Mouse (Mus musculus): ENCODE results near the gene Clptm1l. TPM values are rescaled to one million over a fixed set of nuclear protein-coding genes. Genes with fewer than 3 reads are reported as not detected.

Clptm1l gene
- 119 and 129 TPM in 2 replicates for polyA plus RNA-seq (2014; fragmentation: Nextera tagmentation; extraction: Ambion mirVana)

- Histone ChIP-seq H3K4me1 (ENCODE audit: control insufficient read depth, insufficient read depth, low read length) (peaks cover 10% of the 10 kb centered on the region), H3K27ac (ENCODE audit: low read depth, low read length) (peak within 1 kb of the TSS; percentile 54; the same call in 1 of the 2 replicates), H3K4me2 (peak within 1 kb of the TSS; percentile 97), H3K27me3 (ENCODE audit: control insufficient read depth, insufficient read depth, low read length) (no peaks in the 10 kb centered on the region), H3K9me3 (replicated peaks; ENCODE audit: control insufficient read depth, low read length) (no peaks in the 10 kb centered on the region), H3K9ac (ENCODE audit: low read depth, low read length) (peak within 1 kb of the TSS; percentile 85), H3K36me3 (ENCODE audit: control insufficient read depth, insufficient read depth, low read length) (peaks cover 7% of the 10 kb centered on the region), H3K4me3 (ENCODE audit: low read depth, low read length) (peak within 1 kb of the TSS; percentile 82)
- WGBS (ENCODE audit: insufficient replicate concordance): 1% methylated on average over 39 of the region's 53 CpGs
- ATAC-seq (replicated peaks; ENCODE audit: insufficient number of reproducible peaks, low FRiP score, low TSS enrichment): peak; percentile 96
Measured at GRCm38 (mm10) chr13:73603522-73604155, at the start of gene Clptm1l. TSS of gene Clptm1l (plus strand) at chr13:73604006.

GRCm38 (mm10) chr13:73564201-73564600, 39.6 kb upstream of the Clptm1l start:
- ATAC-seq (replicated peaks; ENCODE audit: insufficient number of reproducible peaks, low FRiP score, low TSS enrichment): no peak
- Histone ChIP-seq H3K9ac (ENCODE audit: low read depth, low read length) (no peak overlapping the region), H3K4me3 (ENCODE audit: low read depth, low read length) (no peak overlapping the region), H3K9me3 (replicated peaks; ENCODE audit: control insufficient read depth, low read length) (no peaks in the 10 kb centered on the region), H3K36me3 (ENCODE audit: control insufficient read depth, insufficient read depth, low read length) (no peaks in the 10 kb centered on the region), H3K27ac (ENCODE audit: low read depth, low read length) (no peak overlapping the region), H3K4me1 (ENCODE audit: control insufficient read depth, insufficient read depth, low read length) (no peaks in the 10 kb centered on the region), H3K27me3 (ENCODE audit: control insufficient read depth, insufficient read depth, low read length) (peaks cover 2% of the 10 kb centered on the region; the same call in 1 of the 2 replicates), H3K4me2 (no peak overlapping the region)
- WGBS (ENCODE audit: insufficient replicate concordance): 71% methylated on average over 5 of the region's 5 CpGs

- H3K27me3 ChIP-seq (ENCODE audit: control insufficient read depth, insufficient read depth, low read length): no peaks in the 10 kb centered on the region
- H3K27ac ChIP-seq (ENCODE audit: low read depth, low read length): no peak overlapping the region
- H3K4me2 ChIP-seq: no peak overlapping the region
- ATAC-seq (replicated peaks; ENCODE audit: insufficient number of reproducible peaks, low FRiP score, low TSS enrichment): no peak
- H3K9me3 ChIP-seq (replicated peaks; ENCODE audit: control insufficient read depth, low read length): no peaks in the 10 kb centered on the region
- H3K9ac ChIP-seq (ENCODE audit: low read depth, low read length): no peak overlapping the region
- no peak overlapping the region for H3K4me3 ChIP-seq (ENCODE audit: low read depth, low read length)
- no peaks in the 10 kb centered on the region for H3K36me3 ChIP-seq (ENCODE audit: control insufficient read depth, insufficient read depth, low read length)
- no peaks in the 10 kb centered on the region for H3K4me1 ChIP-seq (ENCODE audit: control insufficient read depth, insufficient read depth, low read length)
Measured at GRCm38 (mm10) chr13:73575051-73575450, 28.8 kb upstream of the Clptm1l start.

- 48% methylated on average over 2 of the region's 2 CpGs for WGBS (ENCODE audit: insufficient replicate concordance)
Measured at GRCm38 (mm10) chr13:73577277-73577676, 26.5 kb upstream of the Clptm1l start.

GRCm38 (mm10) chr13:73591488-73591887, 12.3 kb upstream of the Clptm1l start:
- 73% methylated on average over 3 of the region's 3 CpGs for WGBS (ENCODE audit: insufficient replicate concordance)
- ATAC-seq (replicated peaks; ENCODE audit: insufficient number of reproducible peaks, low FRiP score, low TSS enrichment): no peak

More at GRCm38 (mm10) chr13:73577277-73577676, 26.5 kb upstream of the Clptm1l start:
- no peaks in the 10 kb centered on the region for H3K36me3 ChIP-seq (ENCODE audit: control insufficient read depth, insufficient read depth, low read length)
- no peak overlapping the region for H3K27ac ChIP-seq (ENCODE audit: low read depth, low read length)
- no peak for ATAC-seq (replicated peaks; ENCODE audit: insufficient number of reproducible peaks, low FRiP score, low TSS enrichment)
- no peak overlapping the region for H3K4me3 ChIP-seq (ENCODE audit: low read depth, low read length)
- H3K4me1 ChIP-seq (ENCODE audit: control insufficient read depth, insufficient read depth, low read length): no peaks in the 10 kb centered on the region
- no peaks in the 10 kb centered on the region for H3K27me3 ChIP-seq (ENCODE audit: control insufficient read depth, insufficient read depth, low read length)
- H3K4me2 ChIP-seq: no peak overlapping the region
- H3K9ac ChIP-seq (ENCODE audit: low read depth, low read length): no peak overlapping the region
- no peaks in the 10 kb centered on the region for H3K9me3 ChIP-seq (replicated peaks; ENCODE audit: control insufficient read depth, low read length)

GRCm38 (mm10) chr13:73592546-73592945, 11.3 kb upstream of the Clptm1l start:
- H3K4me3 ChIP-seq (ENCODE audit: low read depth, low read length): no peak overlapping the region
- WGBS (ENCODE audit: insufficient replicate concordance): 37% methylated on average over 2 of the region's 2 CpGs
- no peak for ATAC-seq (replicated peaks; ENCODE audit: insufficient number of reproducible peaks, low FRiP score, low TSS enrichment)

More at GRCm38 (mm10) chr13:73591488-73591887, 12.3 kb upstream of the Clptm1l start:
- no peak overlapping the region for H3K4me3 ChIP-seq (ENCODE audit: low read depth, low read length)
- H3K27ac ChIP-seq (ENCODE audit: low read depth, low read length): no peak overlapping the region
- peaks cover 7% of the 10 kb centered on the region; the same call in 1 of the 2 replicates for H3K27me3 ChIP-seq (ENCODE audit: control insufficient read depth, insufficient read depth, low read length)
- no peaks in the 10 kb centered on the region for H3K9me3 ChIP-seq (replicated peaks; ENCODE audit: control insufficient read depth, low read length)
- H3K4me2 ChIP-seq: no peak overlapping the region
- no peaks in the 10 kb centered on the region for H3K4me1 ChIP-seq (ENCODE audit: control insufficient read depth, insufficient read depth, low read length)
- H3K36me3 ChIP-seq (ENCODE audit: control insufficient read depth, insufficient read depth, low read length): no peaks in the 10 kb centered on the region
- H3K9ac ChIP-seq (ENCODE audit: low read depth, low read length): no peak overlapping the region

GRCm38 (mm10) chr13:73596276-73596675, 7.5 kb upstream of the Clptm1l start:
- 63% methylated on average over 4 of the region's 4 CpGs for WGBS (ENCODE audit: insufficient replicate concordance)
- Histone ChIP-seq H3K9me3 (replicated peaks; ENCODE audit: control insufficient read depth, low read length) (no peaks in the 10 kb centered on the region), H3K4me2 (no peak overlapping the region), H3K4me3 (ENCODE audit: low read depth, low read length) (no peak overlapping the region), H3K27ac (ENCODE audit: low read depth, low read length) (no peak overlapping the region), H3K36me3 (ENCODE audit: control insufficient read depth, insufficient read depth, low read length) (no peaks in the 10 kb centered on the region), H3K9ac (ENCODE audit: low read depth, low read length) (no peak overlapping the region), H3K4me1 (ENCODE audit: control insufficient read depth, insufficient read depth, low read length) (no peaks in the 10 kb centered on the region), H3K27me3 (ENCODE audit: control insufficient read depth, insufficient read depth, low read length) (peaks cover 10% of the 10 kb centered on the region; the same call in 1 of the 2 replicates)
- no peak for ATAC-seq (replicated peaks; ENCODE audit: insufficient number of reproducible peaks, low FRiP score, low TSS enrichment)

More at GRCm38 (mm10) chr13:73592546-73592945, 11.3 kb upstream of the Clptm1l start:
- no peaks in the 10 kb centered on the region for H3K4me1 ChIP-seq (ENCODE audit: control insufficient read depth, insufficient read depth, low read length)
- peaks cover 10% of the 10 kb centered on the region; the same call in 1 of the 2 replicates for H3K27me3 ChIP-seq (ENCODE audit: control insufficient read depth, insufficient read depth, low read length)
- no peak overlapping the region for H3K9ac ChIP-seq (ENCODE audit: low read depth, low read length)
- no peak overlapping the region for H3K27ac ChIP-seq (ENCODE audit: low read depth, low read length)
- no peaks in the 10 kb centered on the region for H3K9me3 ChIP-seq (replicated peaks; ENCODE audit: control insufficient read depth, low read length)
- no peak overlapping the region for H3K4me2 ChIP-seq
- no peaks in the 10 kb centered on the region for H3K36me3 ChIP-seq (ENCODE audit: control insufficient read depth, insufficient read depth, low read length)

GRCm38 (mm10) chr13:73600217-73600616, 3.6 kb upstream of the Clptm1l start:
- Histone ChIP-seq H3K27ac (ENCODE audit: low read depth, low read length) (no peak overlapping the region), H3K36me3 (ENCODE audit: control insufficient read depth, insufficient read depth, low read length) (no peaks in the 10 kb centered on the region), H3K4me3 (ENCODE audit: low read depth, low read length) (no peak overlapping the region), H3K9me3 (replicated peaks; ENCODE audit: control insufficient read depth, low read length) (no peaks in the 10 kb centered on the region), H3K4me2 (no peak overlapping the region), H3K4me1 (ENCODE audit: control insufficient read depth, insufficient read depth, low read length) (peaks cover 10% of the 10 kb centered on the region), H3K9ac (ENCODE audit: low read depth, low read length) (no peak overlapping the region), H3K27me3 (ENCODE audit: control insufficient read depth, insufficient read depth, low read length) (peaks cover 6% of the 10 kb centered on the region; the same call in 1 of the 2 replicates)
- 75% methylated on average over 4 of the region's 4 CpGs for WGBS (ENCODE audit: insufficient replicate concordance)
- no peak for ATAC-seq (replicated peaks; ENCODE audit: insufficient number of reproducible peaks, low FRiP score, low TSS enrichment)

GRCm38 (mm10) chr13:73603046-73603445, 760 bp upstream of the Clptm1l start:
- Histone ChIP-seq H3K9me3 (replicated peaks; ENCODE audit: control insufficient read depth, low read length) (no peaks in the 10 kb centered on the region), H3K9ac (ENCODE audit: low read depth, low read length) (peak overlapping the region; percentile 85), H3K27ac (ENCODE audit: low read depth, low read length) (no peak overlapping the region), H3K4me2 (peak overlapping the region; percentile 97), H3K4me3 (ENCODE audit: low read depth, low read length) (peak overlapping the region; percentile 82), H3K27me3 (ENCODE audit: control insufficient read depth, insufficient read depth, low read length) (no peaks in the 10 kb centered on the region), H3K36me3 (ENCODE audit: control insufficient read depth, insufficient read depth, low read length) (peaks cover 6% of the 10 kb centered on the region), H3K4me1 (ENCODE audit: control insufficient read depth, insufficient read depth, low read length) (peaks cover 10% of the 10 kb centered on the region)
- no peak for ATAC-seq (replicated peaks; ENCODE audit: insufficient number of reproducible peaks, low FRiP score, low TSS enrichment)
- WGBS (ENCODE audit: insufficient replicate concordance): 48% methylated on average over 4 of the region's 4 CpGs
